Mouse (Mus musculus) heart, embryonic 11.5 days (tissue): ENCODE results near the gene Wfdc13. TPM values are rescaled to one million over a fixed set of nuclear protein-coding genes. Genes with fewer than 3 reads are reported as not detected.

Experiments
- ATAC-seq: fragments of 200-750 bp; cut with Nextera tagmentation; replicated peaks from 2 replicates; pipeline ENCODE4 v1.8.0; 2017; ENCODE audit warnings: moderate library complexity; ENCODE audit not compliant: insufficient number of reproducible peaks, low FRiP score, low TSS enrichment
- H3K27ac ChIP-seq: fragments of 300-500 bp; sonication (generic); 2 replicates; pipeline ENCODE4 v1.5.1; 2014; ENCODE audit warnings: mild to moderate bottlenecking, low read depth, low read length
- H3K27me3 ChIP-seq: fragments of 300-500 bp; sonication (generic); 2 replicates; pipeline ENCODE4 v1.6.1; 2014; ENCODE audit warnings: mild to moderate bottlenecking, low read length, mixed read lengths; ENCODE audit not compliant: control insufficient read depth, insufficient read depth
- H3K36me3 ChIP-seq: fragments of 300-500 bp; sonication (generic); 2 replicates; pipeline ENCODE4 v1.6.1; 2014; ENCODE audit warnings: mild to moderate bottlenecking, low read length, moderate library complexity, mixed read lengths; ENCODE audit not compliant: control insufficient read depth, insufficient read depth
- H3K4me1 ChIP-seq: fragments of 300-500 bp; sonication (generic); 2 replicates; pipeline ENCODE4 v1.6.1; 2014; ENCODE audit warnings: low read length; ENCODE audit not compliant: control insufficient read depth, insufficient read depth
- H3K4me2 ChIP-seq: fragments of 300-500 bp; sonication (generic); 2 replicates; pipeline ENCODE4 v1.6.1; 2014; ENCODE audit warnings: mild to moderate bottlenecking, moderate library complexity
- H3K4me3 ChIP-seq: fragments of 300-500 bp; sonication (generic); 2 replicates; pipeline ENCODE4 v1.5.1; 2014; ENCODE audit warnings: low read depth, low read length
- H3K9ac ChIP-seq: fragments of 300-500 bp; sonication (generic); 2 replicates; pipeline ENCODE4 v1.6.1; 2014; ENCODE audit warnings: mild to moderate bottlenecking, low read depth, low read length, moderate library complexity
- H3K9me3 ChIP-seq: fragments of 300-500 bp; sonication (generic); replicated peaks from 2 replicates; pipeline ENCODE4 v1.6.1; 2016; ENCODE audit warnings: low read length; ENCODE audit not compliant: control insufficient read depth
- WGBS: fragments of 180-500 bp; shearing (Covaris S2); extraction: QIAGEN DNeasy Blood & Tissue Kit; methylation state at CpG from one replicate; pipeline ENCODE4 v1.1.7; 2014; ENCODE audit not compliant: insufficient replicate concordance; 5-methylcytosine and 5-hydroxymethylcytosine counted together
- polyA plus RNA-seq: library from polyadenylated mRNA; unstranded; fragments of >200 nt; fragmentation: Nextera tagmentation; extraction: Ambion mirVana; gene quantifications from 2 replicates; pipeline ENCODE4 v1.2.1, GENCODE M21; 2014

Wfdc13 gene
- polyA plus RNA-seq, 1 experiment from 2014 or later, result not detected

- Histone ChIP-seq H3K4me1 (no peaks in the 10 kb centered on the region), H3K27ac (no peak overlapping the region), H3K4me3 (no peak overlapping the region), H3K9ac (no peak overlapping the region), H3K36me3 (no peaks in the 10 kb centered on the region), H3K4me2 (no peak overlapping the region), H3K9me3 (no peaks in the 10 kb centered on the region), H3K27me3 (no peaks in the 10 kb centered on the region; the same call in 1 of the 2 replicates)
- peak; percentile 52; the same call in 1 of the 2 replicates for ATAC-seq
- WGBS, result 23% methylated on average over 6 of the region's 6 CpGs
Measured at GRCm38 (mm10) chr2:164725895-164726619, 41.1 kb downstream of the Wfdc13 start.

GRCm38 (mm10) chr2:164731719-164732118 lies 46.8 kb downstream of the Wfdc13 start:
- Histone ChIP-seq H3K4me3 (no peak overlapping the region), H3K27me3 (no peaks in the 10 kb centered on the region; the same call in 1 of the 2 replicates), H3K4me1 (no peaks in the 10 kb centered on the region), H3K9ac (no peak overlapping the region), H3K27ac (no peak overlapping the region), H3K4me2 (no peak overlapping the region), H3K9me3 (no peaks in the 10 kb centered on the region), H3K36me3 (no peaks in the 10 kb centered on the region)
- no peak for ATAC-seq
- 63% methylated on average over 5 of the region's 5 CpGs for WGBS

- no peaks in the 10 kb centered on the region for H3K36me3 ChIP-seq
- H3K27me3 ChIP-seq, result no peaks in the 10 kb centered on the region
- no peak overlapping the region for H3K27ac ChIP-seq
- no peak overlapping the region for H3K4me3 ChIP-seq
- H3K4me2 ChIP-seq, result no peak overlapping the region
- no peaks in the 10 kb centered on the region for H3K4me1 ChIP-seq
- no peak overlapping the region for H3K9ac ChIP-seq
- H3K9me3 ChIP-seq, result no peaks in the 10 kb centered on the region
- no peak for ATAC-seq
- 75% methylated on average over 2 of the region's 2 CpGs for WGBS
Measured at GRCm38 (mm10) chr2:164733259-164733658, 48.4 kb downstream of the Wfdc13 start.

GRCm38 (mm10) chr2:164734839-164735238 lies 49.9 kb downstream of the Wfdc13 start:
- WGBS, result 68% methylated on average over 5 of the region's 5 CpGs
- ATAC-seq, result no peak
- H3K9ac ChIP-seq, result no peak overlapping the region

GRCm38 (mm10) chr2:164735446-164735845 lies 50.5 kb downstream of the Wfdc13 start:
- H3K27me3 ChIP-seq, result no peaks in the 10 kb centered on the region
- no peaks in the 10 kb centered on the region for H3K4me1 ChIP-seq
- H3K9ac ChIP-seq, result no peak overlapping the region
- 78% methylated on average over 5 of the region's 5 CpGs for WGBS
- no peak overlapping the region for H3K4me2 ChIP-seq
- no peaks in the 10 kb centered on the region for H3K36me3 ChIP-seq
- ATAC-seq, result no peak
- no peak overlapping the region for H3K27ac ChIP-seq
- no peak overlapping the region for H3K4me3 ChIP-seq
- H3K9me3 ChIP-seq, result no peaks in the 10 kb centered on the region

More at GRCm38 (mm10) chr2:164734839-164735238, 49.9 kb downstream of the Wfdc13 start:
- no peaks in the 10 kb centered on the region for H3K9me3 ChIP-seq
- no peaks in the 10 kb centered on the region for H3K27me3 ChIP-seq
- H3K4me2 ChIP-seq, result no peak overlapping the region
- H3K36me3 ChIP-seq, result no peaks in the 10 kb centered on the region
- H3K27ac ChIP-seq, result no peak overlapping the region
- no peaks in the 10 kb centered on the region for H3K4me1 ChIP-seq
- no peak overlapping the region for H3K4me3 ChIP-seq

Other genes with a start within 250 kb of the Wfdc13 start
- gene Sdc4, start 241.2 kb upstream of the Wfdc13 start, polyA plus RNA-seq, result 33.9 and 34.6 TPM in 2 replicates
- gene Sys1, start 228.1 kb upstream of the Wfdc13 start, polyA plus RNA-seq, result 37.0 and 42.3 TPM in 2 replicates
- gene Gm20458, start 224.1 kb upstream of the Wfdc13 start, polyA plus RNA-seq, result 4.8 and 8.4 TPM in 2 replicates
- not detected in 2 replicates for gene Trp53tg5, start 211.4 kb upstream of the Wfdc13 start, polyA plus RNA-seq
- 16.5 and 21.9 TPM in 2 replicates for gene Dbndd2, start 199.0 kb upstream of the Wfdc13 start, polyA plus RNA-seq
- 63.0 and 66.0 TPM in 2 replicates for gene Pigt, start 187.6 kb upstream of the Wfdc13 start, polyA plus RNA-seq
- gene Wfdc2, start 122.7 kb upstream of the Wfdc13 start, polyA plus RNA-seq, result 6.6 and 10.3 TPM in 2 replicates
- gene Spint3, start 111.6 kb upstream of the Wfdc13 start, polyA plus RNA-seq, result not detected in 2 replicates
- not detected in 2 replicates for gene Wfdc6a, start 99.7 kb upstream of the Wfdc13 start, polyA plus RNA-seq
- not detected in 2 replicates for gene Eppin, start 91.5 kb upstream of the Wfdc13 start, polyA plus RNA-seq
- gene Wfdc6b, start 71.6 kb upstream of the Wfdc13 start, polyA plus RNA-seq, result not detected in 2 replicates
- gene Wfdc8, start 71.5 kb upstream of the Wfdc13 start, polyA plus RNA-seq, result not detected in 2 replicates
- gene Wfdc16, start 46.3 kb upstream of the Wfdc13 start, polyA plus RNA-seq, result not detected in 2 replicates
- 0.53 TPM in 1 of 2 replicates, not detected in the other for gene Wfdc10, start 29.1 kb upstream of the Wfdc13 start, polyA plus RNA-seq
- not detected in 2 replicates for gene Wfdc9, start 28.5 kb upstream of the Wfdc13 start, polyA plus RNA-seq
- not detected in 2 replicates for gene Wfdc11, start 11.0 kb upstream of the Wfdc13 start, polyA plus RNA-seq
- gene Spint4, start 13.4 kb downstream of the Wfdc13 start, polyA plus RNA-seq, result not detected in 2 replicates
- gene Spint5, start 30.2 kb downstream of the Wfdc13 start, polyA plus RNA-seq, result not detected in 2 replicates
- gene Wfdc3, start 60.8 kb downstream of the Wfdc13 start, polyA plus RNA-seq, result 0.19 TPM in 1 of 2 replicates, not detected in the other
- 52.6 and 57.3 TPM in 2 replicates for gene Dnttip1, start 60.9 kb downstream of the Wfdc13 start, polyA plus RNA-seq
- 449 and 506 TPM in 2 replicates for gene Ube2c, start 84.8 kb downstream of the Wfdc13 start, polyA plus RNA-seq
- 0.48 and 1.4 TPM in 2 replicates for gene Tnnc2, start 94.9 kb downstream of the Wfdc13 start, polyA plus RNA-seq
- gene Snx21, start 100.7 kb downstream of the Wfdc13 start, polyA plus RNA-seq, result 25.1 and 27.2 TPM in 2 replicates
- gene Acot8, start 119.8 kb downstream of the Wfdc13 start, polyA plus RNA-seq, result 15.1 and 16.8 TPM in 2 replicates
- 7.2 and 7.4 TPM in 2 replicates for gene Zswim3, start 120.0 kb downstream of the Wfdc13 start, polyA plus RNA-seq
- 11.4 and 11.7 TPM in 2 replicates for gene Zswim1, start 137.6 kb downstream of the Wfdc13 start, polyA plus RNA-seq
- 0.30 TPM in 1 of 2 replicates, not detected in the other for gene Spata25, start 143.4 kb downstream of the Wfdc13 start, polyA plus RNA-seq
- gene Ctsa, start 147.8 kb downstream of the Wfdc13 start, polyA plus RNA-seq, result 143 and 149 TPM in 2 replicates
- gene Neurl2, start 148.3 kb downstream of the Wfdc13 start, polyA plus RNA-seq, result 41.9 and 43.2 TPM in 2 replicates
- 10.4 and 10.8 TPM in 2 replicates for gene Pltp, start 172.6 kb downstream of the Wfdc13 start, polyA plus RNA-seq
- 50.1 and 54.8 TPM in 2 replicates for gene Pcif1, start 194.2 kb downstream of the Wfdc13 start, polyA plus RNA-seq
- 8.8 and 8.9 TPM in 2 replicates for gene Zfp335, start 226.7 kb downstream of the Wfdc13 start, polyA plus RNA-seq